Mouse (Mus musculus) frontal cortex, adult 2 months (tissue): Measurements from ENCODE around the gene Rasgef1b. TPM values are rescaled to one million over a fixed set of nuclear protein-coding genes. Genes with fewer than 3 reads are reported as not detected.
"Not testable (repeated sequence)": the region's sequence is repeated elsewhere in the genome, so short reads cannot be mapped to it uniquely, and the experiment has no call there.

Experiments used
- DNase-seq, 2 experiments: peaks; one replicate each; pipeline ENCODE4 v3.0.0; 2022; ENCODE audit warnings: low spot score in 1 of 2; ENCODE audit errors: extremely low spot score in 1 of 2
- polyA plus RNA-seq: library from polyadenylated mRNA; depleted of rRNA; stranded (reverse); fragments of >200 nt; gene quantifications from 2 replicates; pipeline ENCODE4 v1.2.3, GENCODE M21; 2012

Gene Rasgef1b
- polyA plus RNA-seq, 1 experiment = 45.0 TPM

DNA sequence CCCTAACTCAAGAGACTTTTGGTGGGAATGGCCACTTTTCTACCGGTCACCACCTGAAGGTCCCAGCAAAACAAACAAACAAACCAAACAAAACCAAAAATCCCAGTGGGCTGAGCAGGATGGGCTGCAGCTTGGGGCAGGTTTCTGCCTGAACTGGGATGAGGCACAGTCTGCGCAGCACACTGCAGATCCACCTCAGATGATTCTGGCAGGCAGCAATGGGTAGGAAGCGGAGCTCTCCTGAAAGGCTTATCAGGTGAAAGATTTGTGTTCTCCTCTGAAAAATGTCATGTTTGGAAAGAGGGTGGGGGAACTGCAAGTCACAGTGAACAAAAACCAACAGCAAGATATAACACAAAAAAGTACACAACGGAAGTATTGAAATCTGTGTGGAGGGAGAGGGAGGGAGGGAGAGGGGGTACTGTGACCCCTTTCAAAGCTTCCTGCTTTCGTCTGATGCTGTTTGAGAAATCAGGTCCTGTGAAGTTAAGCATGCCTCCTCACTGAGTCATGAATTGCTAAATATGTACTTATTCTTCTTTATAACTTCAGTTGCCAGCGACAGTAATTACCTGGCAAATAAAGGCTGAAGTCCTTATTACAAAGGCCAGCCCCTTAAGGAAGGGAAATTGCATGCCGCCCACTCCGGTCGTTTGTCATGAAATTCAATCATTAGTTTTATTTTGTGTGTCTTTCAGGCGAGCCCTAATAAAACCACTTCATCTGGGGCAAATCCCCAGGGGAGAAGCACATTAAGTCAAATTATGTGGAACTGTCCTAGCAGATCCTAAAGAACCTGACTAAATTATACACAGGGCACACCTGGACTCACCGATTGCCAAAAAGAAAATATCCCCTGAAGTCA, 491.7 kb downstream of the Rasgef1b start:
- no peak for DNase-seq

DNA sequence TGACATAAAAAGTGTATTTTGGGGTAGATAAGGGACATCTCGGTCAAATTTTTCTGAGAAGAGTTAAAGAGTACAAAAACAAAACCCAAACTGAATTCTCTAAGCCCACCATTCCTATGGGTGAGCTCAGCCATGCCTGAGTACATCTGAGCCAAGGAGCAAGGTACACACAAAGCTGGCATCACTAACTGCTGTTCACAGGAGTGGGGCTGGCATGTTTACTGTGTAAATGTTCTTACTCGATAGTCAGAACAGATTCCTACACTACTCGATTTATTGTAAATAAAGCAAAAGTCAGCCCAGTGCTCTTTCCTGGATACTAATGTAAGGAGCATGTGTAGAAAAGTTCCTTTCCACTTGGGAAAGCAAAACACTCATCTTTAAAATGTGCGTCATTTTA, 492.4 kb downstream of the Rasgef1b start:
- DNase-seq = no peak

DNA sequence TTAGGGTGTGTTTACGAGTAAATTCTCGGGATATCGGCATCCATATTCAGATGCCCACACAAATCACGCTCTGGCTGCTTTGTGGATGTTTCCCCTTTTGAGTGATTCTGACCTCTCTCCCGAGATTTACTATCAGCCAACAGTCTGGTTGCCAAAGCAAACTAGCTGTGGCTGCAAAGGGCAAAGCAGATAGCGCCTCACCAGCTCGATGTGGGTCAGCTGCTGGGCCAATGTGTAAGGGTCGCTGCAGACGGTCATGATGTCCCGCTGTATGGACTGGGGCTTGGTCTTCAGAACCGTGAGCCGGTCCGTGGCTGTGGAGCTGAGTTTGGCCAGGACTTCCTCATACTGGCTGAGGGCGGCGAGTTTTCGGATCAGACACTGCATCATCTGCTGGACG, 494.6 kb downstream of the Rasgef1b start:
- no peak for DNase-seq

DNA sequence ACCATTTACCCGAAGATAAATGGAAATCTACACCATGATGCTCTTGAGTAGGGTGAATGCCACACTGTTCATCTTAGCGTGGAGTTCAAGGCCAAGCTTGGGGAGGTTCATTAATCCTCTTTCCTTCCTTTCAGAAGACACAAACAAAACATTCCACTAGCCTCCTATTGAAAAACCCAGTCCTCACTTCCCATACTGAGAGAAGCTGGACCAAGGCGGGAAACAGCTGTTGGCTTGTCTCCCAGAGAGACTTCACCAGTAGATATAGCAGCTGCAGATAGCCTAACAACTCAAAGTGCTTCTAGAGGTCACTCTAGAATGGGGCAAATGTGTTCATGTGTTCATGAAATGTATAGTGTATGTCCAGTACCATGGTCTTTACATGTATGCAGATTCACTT, 495.7 kb downstream of the Rasgef1b start:
- no peak for DNase-seq

DNA sequence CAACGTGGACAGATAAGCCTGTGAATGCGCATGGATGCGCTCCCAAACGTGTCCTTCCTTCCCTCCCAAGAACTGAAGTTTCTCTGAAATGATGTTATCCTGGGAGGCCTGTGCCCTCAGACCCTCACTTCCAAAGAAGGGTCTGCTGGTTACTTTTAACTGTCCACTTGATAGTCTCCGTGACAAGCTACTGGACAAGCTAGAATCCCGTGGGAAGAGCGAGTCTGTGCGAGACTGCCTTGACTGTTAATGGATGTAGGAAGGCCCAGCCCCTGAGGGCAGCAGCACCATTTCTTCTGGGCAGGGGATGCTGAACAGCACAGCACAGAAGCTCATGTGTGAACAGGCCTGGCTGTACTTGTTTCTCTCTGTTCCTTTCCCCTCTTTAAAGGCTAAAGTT, 496.5 kb downstream of the Rasgef1b start:
- DNase-seq = no peak

- no peak for DNase-seq
These were observed 498.4 kb downstream of the Rasgef1b start for GRCm38 (mm10) chr5:99230476-99230875.

DNA sequence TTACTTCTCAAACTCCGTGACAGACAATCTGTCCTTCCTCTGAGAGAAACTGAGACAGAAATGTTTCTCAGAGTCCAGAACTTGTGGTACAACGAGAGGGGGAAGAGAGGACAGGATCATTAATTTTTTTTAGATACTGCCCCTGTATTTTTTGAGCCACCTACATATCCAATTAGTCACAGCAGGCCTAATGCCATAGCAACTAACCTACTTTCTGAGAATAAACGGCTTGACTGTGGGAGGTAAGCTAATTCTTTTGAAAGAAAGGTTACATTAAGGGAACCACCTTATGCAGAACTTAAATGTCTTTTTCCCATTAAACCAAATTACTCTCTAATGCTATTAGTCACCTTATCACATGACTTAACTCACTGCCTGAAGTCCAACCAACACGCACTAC, 501.5 kb downstream of the Rasgef1b start:
- DNase-seq = no peak

GRCm38 (mm10) chr5:99224571-99225011, 504.3 kb downstream of the Rasgef1b start:
- DNase-seq = peak in 1 of 2 experiments; percentile 57

DNA sequence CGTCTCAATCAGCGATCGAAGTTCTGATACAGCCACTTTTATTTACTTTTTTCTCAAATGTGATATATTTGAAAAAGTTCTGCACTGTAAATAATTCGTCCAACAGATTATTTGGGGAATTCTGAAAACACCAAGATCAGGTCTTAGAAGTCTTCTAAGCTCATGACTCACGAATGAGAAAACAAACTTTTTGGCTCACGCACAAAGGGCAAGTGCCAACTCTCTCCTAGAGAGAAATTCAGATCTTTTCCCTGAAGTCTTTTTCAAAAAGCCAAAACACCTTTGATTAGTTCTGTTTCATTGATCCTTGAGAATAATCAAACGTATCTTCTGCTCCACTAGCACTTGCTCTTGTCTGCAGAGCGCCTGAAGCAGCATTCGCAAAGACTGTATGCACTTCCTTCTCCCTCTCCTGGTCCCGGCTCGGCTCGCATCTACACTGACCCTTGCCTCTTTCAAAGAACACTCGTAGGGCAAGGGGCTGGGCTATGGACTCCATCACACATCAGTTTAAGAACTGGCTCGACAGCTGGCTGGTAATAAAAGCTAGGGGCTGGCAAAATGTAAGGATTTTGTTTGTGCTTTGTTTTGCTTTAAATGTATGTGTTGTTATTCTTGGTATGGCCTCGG, 504.9 kb downstream of the Rasgef1b start:
- no peak for DNase-seq

GRCm38 (mm10) chr5:99218385-99218784, 510.5 kb downstream of the Rasgef1b start:
- peak in 1 of 2 experiments; percentile 52 for DNase-seq

DNA sequence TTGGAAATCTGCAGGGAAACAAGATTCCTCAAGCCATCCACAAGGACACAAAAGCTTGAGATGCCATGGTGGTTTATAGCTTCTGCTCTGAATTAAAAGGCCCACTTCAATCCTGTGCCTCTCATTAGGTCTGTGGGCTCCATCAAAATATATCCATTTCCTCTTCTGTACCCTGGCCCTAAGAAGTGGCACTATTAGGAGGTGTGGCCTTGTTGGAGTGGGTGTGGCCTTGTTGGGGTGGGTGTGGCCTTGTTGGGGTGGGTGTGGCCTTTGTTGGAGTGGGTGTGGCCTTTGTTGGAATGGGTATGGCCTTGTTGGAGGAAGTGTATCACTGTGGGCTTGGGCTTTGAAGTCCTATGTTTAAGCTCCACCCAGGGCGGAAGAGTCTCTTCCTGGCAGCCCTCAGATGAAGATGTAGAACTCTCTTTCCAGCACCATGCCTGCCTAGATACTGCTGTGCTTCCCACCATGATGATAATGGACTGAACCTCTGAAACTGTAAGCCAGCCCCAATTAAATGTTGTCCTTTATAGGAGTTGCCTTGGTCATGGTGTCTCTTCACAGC, 512.2 kb downstream of the Rasgef1b start:
- DNase-seq = not testable (repeated sequence)

DNA sequence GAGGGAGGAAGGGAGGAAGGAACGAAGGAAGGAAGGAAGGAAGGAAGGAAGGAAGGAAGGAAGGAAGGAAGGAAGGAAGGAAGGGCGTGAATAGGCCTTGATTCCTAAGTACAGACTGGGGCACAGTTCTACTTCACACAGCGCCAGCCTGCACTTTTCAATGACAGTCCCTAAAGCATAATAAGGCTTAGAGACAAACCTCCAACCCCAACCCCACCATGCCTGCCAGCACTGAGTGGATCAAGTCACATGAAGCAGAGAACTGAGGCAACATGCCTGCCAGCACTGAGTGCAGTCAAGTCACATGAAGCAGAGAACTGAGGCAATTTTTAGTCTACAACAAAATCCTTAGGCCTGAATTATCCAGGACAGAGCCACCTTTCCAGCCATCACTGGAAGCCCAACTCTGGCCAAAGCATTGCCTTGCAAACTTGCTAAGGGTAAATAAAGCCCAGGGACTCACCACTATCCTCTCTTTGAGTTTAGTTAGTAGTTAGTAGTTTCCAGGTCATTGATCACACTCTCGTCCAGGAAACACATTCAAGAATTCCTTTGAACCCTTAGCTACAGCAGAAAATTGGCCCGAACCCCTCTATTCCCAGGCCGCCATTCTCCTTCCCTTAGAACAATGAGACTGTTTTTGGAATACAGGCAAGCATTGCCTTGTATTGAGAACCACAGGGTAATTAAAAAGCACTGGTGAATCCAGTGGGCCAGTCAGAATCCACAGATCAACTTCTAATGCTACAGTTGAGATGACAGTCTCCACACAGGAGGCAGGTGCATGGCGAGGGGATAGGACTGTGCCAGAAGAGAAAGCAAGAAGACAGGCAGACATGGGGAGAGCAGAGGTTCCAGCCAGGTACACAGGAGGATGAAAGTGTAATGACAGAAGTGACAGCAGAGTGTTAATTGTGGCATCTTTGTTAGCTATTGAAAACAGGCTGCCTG, 513.4 kb downstream of the Rasgef1b start:
- no peak for DNase-seq

DNA sequence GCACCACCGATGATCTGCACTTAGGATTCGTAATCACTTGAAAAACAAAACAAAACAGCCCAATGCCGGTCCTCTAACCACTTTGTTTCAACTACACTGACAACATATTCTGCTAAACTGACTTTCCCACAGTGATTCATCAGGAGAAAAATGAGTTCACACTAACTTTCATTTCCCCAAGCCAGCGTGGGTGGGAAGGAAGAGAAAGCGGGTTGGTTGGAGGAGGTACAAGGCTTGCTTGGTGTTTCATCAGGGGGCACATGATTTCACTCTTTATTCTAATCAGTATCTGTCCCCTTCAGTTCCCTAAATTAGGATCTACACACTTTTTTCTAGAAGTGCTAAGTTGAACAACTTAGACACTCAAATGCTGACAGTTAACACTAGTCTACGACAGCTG, 514.5 kb downstream of the Rasgef1b start:
- peak; percentile 53 to 84 for DNase-seq

- no peak for DNase-seq
These were observed 515.7 kb downstream of the Rasgef1b start for GRCm38 (mm10) chr5:99213211-99213610.

- DNase-seq = no peak
These were observed 525.4 kb downstream of the Rasgef1b start for GRCm38 (mm10) chr5:99203475-99203874.

GRCm38 (mm10) chr5:99202074-99202837, 526.6 kb downstream of the Rasgef1b start:
- peak in 1 of 2 experiments; percentile 86 for DNase-seq

GRCm38 (mm10) chr5:99195436-99195835, 533.4 kb downstream of the Rasgef1b start:
- no peak for DNase-seq

DNA sequence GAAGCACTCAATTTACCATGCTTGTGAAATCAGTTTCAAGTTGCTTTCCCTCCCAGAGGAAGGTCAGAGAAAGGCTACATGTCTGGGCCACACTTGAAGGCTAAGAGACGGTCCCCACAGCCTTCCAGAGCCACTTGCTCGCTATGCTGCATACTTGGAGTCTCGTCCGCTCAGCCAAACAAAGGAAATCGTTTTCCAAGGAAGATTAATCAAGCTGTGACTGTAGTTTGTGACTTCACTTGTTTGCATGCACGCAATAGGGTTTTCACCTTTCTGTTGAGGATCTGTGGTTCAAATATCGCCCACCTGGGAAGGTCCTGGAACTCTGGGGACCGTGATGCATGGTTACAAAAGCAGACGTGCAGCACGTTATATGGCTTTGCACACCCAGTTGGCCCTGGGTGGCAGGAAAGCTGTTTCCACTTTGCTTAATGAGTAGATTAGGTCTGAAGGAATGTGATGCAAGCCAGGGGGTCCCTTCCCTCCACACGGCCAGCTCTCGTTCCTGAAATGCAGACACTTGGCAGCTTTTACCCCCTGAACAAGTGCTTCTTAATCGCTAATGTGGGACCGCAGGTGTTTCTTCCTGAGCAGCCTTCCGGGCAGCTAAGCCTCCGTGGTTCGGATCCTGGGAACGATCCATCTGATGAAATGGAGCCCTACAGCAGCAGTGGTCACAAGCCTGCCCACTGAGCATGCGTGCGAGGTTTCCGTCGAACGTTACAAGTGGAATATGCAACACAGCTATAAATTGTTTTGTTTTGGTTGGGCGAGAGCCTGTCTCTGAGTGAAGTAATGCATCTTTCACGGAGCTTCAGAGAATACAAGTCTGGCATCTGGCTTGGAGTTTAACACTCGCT, 537.7 kb downstream of the Rasgef1b start:
- DNase-seq = no peak

- no peak for DNase-seq
These were observed 545.2 kb downstream of the Rasgef1b start for GRCm38 (mm10) chr5:99183637-99184036.
